Mouse (Mus musculus) small intestine, adult 2 months (tissue): Measurements from ENCODE around the gene Man2a1. TPM values are rescaled to one million over a fixed set of nuclear protein-coding genes. Genes with fewer than 3 reads are reported as not detected.

Experiments used
- H3K27ac ChIP-seq: fragments of 200-500 bp; 2 replicates; pipeline ENCODE4 v1.5.1; 2012; ENCODE audit warnings: low read depth, low read length, control low read depth, inconsistent platforms; ENCODE audit not compliant: insufficient read depth
- H3K27me3 ChIP-seq: fragments of 200-500 bp; 2 replicates; pipeline ENCODE4 v1.6.1; 2012; ENCODE audit warnings: mild to moderate bottlenecking, moderate library complexity, low read length, inconsistent platforms; ENCODE audit not compliant: control insufficient read depth, insufficient read depth
- H3K36me3 ChIP-seq: fragments of 200-500 bp; 2 replicates; pipeline ENCODE4 v1.6.1; 2012; ENCODE audit warnings: mild to moderate bottlenecking, low read length, control low read depth, inconsistent platforms; ENCODE audit not compliant: control insufficient read depth, insufficient read depth
- H3K4me1 ChIP-seq: fragments of 200-500 bp; 2 replicates; pipeline ENCODE4 v1.6.1; 2012; ENCODE audit warnings: low read length, inconsistent platforms, mixed read lengths; ENCODE audit not compliant: control insufficient read depth, insufficient read depth, insufficient read length
- H3K4me3 ChIP-seq: fragments of 200-500 bp; 2 replicates; pipeline ENCODE4 v1.5.1; 2012; ENCODE audit warnings: low read depth, mild to moderate bottlenecking, control low read depth, inconsistent platforms, low read length, moderate library complexity
- CTCF ChIP-seq: fragments of 200-500 bp; IDR thresholded peaks from 2 replicates; pipeline ENCODE4 v1.5.1; 2012; ENCODE audit warnings: low read depth, mild to moderate bottlenecking, control low read depth, inconsistent platforms, low read length, moderate library complexity, mixed read lengths; ENCODE audit not compliant: insufficient replicate concordance, insufficient read length; ENCODE audit errors: extremely low read depth
- POLR2A ChIP-seq: fragments of 200-500 bp; IDR thresholded peaks from 2 replicates; pipeline ENCODE4 v1.6.1; 2012; ENCODE audit warnings: low read depth, mild to moderate bottlenecking, control low read depth, inconsistent platforms, low read length, moderate library complexity
- WGBS: fragments of 180-500 bp; shearing (Covaris S2); methylation state at CpG from one replicate; pipeline ENCODE4 v1.1.7; 2018; 5-methylcytosine and 5-hydroxymethylcytosine counted together
- polyA plus RNA-seq: library from polyadenylated mRNA; depleted of rRNA; stranded (reverse); fragments of >200 nt; gene quantifications from 2 replicates; pipeline ENCODE4 v1.2.3, GENCODE M21; 2012

The Man2a1 gene
- polyA plus RNA-seq, 1 experiment = 6.7 TPM

DNA sequence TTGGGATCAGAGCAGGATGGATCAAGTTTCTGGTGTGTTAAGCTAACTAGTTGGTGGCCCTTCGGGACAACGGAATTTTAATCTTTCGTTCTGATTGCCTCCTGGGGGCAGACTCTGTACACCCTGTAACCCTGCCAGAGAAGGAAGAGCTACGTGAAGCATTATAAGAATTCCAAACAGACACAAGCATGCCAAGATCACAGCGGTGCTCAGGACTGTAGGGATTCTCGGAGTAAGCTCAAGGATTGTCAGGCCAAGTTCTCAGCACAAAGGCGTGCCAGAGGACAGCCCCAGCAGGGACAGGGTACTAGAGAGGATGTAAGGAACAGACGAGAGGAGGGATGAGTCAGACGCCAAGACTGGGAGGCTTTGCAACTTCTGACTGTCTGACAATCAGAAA, 164.8 kb downstream of the Man2a1 start:
- 51% methylated on average over 9 of the region's 9 CpGs for WGBS
- no peak overlapping the region for H3K27ac ChIP-seq
- H3K4me1 ChIP-seq = no peaks in the 10 kb centered on the region
- no peaks in the 10 kb centered on the region for H3K27me3 ChIP-seq
- no peaks in the 10 kb centered on the region for H3K36me3 ChIP-seq
- H3K4me3 ChIP-seq = no peak overlapping the region
- TF ChIP-seq POLR2A (no peak), CTCF (no peak)

DNA sequence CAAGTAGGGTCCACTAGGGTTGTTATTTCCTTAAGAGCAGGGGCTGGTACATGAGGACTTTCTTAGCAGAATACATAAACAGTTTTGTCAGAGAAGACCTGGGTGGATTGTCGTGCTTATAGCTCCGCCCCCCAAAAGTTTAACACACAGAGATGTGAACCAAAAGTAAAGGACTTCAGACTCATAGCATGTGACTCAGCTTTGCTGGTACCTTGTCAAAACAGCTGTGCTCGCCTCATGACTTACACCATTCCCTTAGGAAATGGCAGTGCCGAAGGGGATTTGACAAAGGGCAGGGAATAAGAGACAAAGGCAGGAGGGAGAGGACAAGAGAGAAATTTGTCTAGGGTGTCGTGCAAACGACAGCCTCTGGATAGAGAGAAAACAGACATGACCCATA, 166.0 kb downstream of the Man2a1 start:
- Histone ChIP-seq H3K27ac (no peak overlapping the region), H3K4me1 (no peaks in the 10 kb centered on the region), H3K27me3 (no peaks in the 10 kb centered on the region), H3K36me3 (no peaks in the 10 kb centered on the region), H3K4me3 (no peak overlapping the region)
- no peak for TF ChIP-seq CTCF
- no peak for TF ChIP-seq POLR2A
- 64% methylated on average over 6 of the region's 6 CpGs for WGBS

DNA sequence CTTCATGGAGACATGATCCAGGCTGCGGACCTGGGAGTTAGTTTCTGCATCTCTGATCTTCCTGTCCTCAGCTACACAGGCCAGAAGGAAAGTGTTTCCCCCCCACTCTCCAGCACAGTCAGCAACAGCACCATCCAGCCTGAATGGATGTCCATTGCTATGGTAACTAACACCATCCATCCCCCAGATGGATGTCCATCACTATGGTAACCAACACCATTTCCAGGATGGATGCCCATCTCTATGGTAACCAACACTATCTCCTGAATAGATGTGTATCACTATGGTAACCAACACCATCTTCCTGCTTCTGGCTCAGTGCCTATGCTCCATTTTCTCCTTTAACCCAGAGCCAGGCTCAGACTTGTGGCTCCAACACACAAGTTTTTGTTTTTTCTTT, 169.7 kb downstream of the Man2a1 start:
- no peaks in the 10 kb centered on the region for H3K4me1 ChIP-seq
- 88% methylated on average over 1 of the region's 1 CpGs for WGBS
- H3K36me3 ChIP-seq = no peaks in the 10 kb centered on the region
- H3K27ac ChIP-seq = no peak overlapping the region
- TF ChIP-seq POLR2A (no peak), CTCF (no peak)
- H3K4me3 ChIP-seq = no peak overlapping the region
- H3K27me3 ChIP-seq = no peaks in the 10 kb centered on the region

DNA sequence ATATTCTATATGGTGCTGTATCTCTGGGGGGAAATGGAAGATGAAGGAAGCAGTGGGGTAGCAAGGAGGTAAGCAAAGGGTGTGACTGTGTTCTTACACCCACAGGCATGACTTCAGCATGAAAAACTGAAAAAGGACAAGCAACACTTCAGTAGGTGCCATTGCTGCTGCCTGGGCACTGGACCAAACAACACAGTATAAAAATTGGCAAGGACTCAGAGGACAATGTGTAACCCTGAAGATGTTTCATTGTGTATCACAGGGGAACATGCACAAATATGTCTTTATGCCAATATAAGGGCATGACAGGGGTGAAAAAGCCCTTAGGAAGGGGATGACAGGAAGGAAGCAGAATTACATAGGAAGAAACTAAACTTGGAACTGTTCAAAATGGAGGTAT, 172.1 kb downstream of the Man2a1 start:
- no peak overlapping the region for H3K27ac ChIP-seq
- no peaks in the 10 kb centered on the region for H3K4me1 ChIP-seq
- H3K27me3 ChIP-seq = no peaks in the 10 kb centered on the region
- H3K4me3 ChIP-seq = no peak overlapping the region
- TF ChIP-seq CTCF = no peak
- TF ChIP-seq POLR2A = no peak
- no peaks in the 10 kb centered on the region for H3K36me3 ChIP-seq

DNA sequence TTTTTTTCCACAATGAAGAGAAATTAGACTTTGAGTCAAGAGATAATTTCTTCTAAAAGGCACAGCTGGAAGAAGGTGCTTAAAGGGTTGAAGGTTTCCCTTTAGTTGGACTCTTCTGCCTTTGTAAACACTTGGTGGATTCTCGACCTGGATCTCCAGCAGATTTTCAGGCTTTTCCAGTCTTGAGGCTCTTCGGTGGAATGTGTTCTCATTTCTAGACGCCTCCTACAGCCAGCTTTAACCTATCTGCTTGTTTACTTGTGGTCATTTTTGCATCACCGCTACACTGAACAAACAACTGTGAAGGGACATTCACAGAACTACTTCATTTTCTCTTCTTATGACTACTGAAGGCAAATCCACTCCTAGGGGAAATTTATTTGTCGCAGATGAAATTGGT, 173.7 kb downstream of the Man2a1 start:
- Histone ChIP-seq H3K27ac (no peak overlapping the region), H3K27me3 (no peaks in the 10 kb centered on the region), H3K4me1 (no peaks in the 10 kb centered on the region), H3K36me3 (no peaks in the 10 kb centered on the region), H3K4me3 (no peak overlapping the region)
- TF ChIP-seq CTCF (no peak), POLR2A (no peak)
- 71% methylated on average over 5 of the region's 5 CpGs for WGBS

DNA sequence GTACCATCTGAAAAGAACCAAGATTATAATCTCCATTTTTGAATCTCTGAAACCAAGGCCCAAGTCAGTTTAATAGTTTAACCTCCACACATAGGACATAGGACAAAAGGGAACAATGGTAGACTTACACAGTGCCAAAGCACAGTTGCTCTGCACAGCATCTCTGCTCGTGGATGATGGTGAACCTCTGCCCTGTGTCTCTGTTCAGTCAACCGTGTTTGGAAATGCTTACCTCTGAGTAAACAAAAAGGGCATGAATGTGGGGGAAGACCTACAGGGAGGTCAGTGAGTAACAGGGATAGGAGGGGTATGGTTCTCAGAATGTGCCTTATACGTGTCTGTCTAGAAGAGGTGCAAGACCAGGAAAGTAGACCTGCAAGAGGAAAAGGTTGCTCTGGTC, 177.8 kb downstream of the Man2a1 start:
- WGBS = 62% methylated on average over 3 of the region's 3 CpGs
- Histone ChIP-seq H3K36me3 (no peaks in the 10 kb centered on the region), H3K27ac (no peak overlapping the region), H3K27me3 (no peaks in the 10 kb centered on the region), H3K4me1 (no peaks in the 10 kb centered on the region), H3K4me3 (no peak overlapping the region)
- no peak for TF ChIP-seq POLR2A
- TF ChIP-seq CTCF = no peak

DNA sequence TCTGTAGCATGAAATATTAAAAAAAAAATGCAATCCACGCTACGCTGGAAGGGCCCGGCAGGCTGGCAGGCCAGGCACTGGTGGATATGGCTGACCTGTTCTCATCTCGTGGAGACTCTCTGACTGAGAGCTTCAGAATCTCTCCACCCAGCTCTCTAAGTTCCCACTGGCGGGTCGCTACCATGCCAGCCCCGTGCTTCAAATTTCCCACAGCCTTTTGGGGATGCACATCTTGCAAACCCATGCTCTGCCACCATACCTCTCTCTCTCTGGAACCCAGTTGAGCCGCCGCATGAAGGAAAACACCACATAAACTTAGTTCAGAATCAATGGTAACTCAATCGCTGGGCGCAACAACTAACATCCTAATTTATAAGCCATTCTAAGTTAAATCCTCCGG, 178.2 kb downstream of the Man2a1 start:
- Histone ChIP-seq H3K27me3 (no peaks in the 10 kb centered on the region), H3K4me1 (no peaks in the 10 kb centered on the region), H3K27ac (no peak overlapping the region), H3K4me3 (no peak overlapping the region), H3K36me3 (no peaks in the 10 kb centered on the region)
- TF ChIP-seq CTCF (no peak), POLR2A (no peak)
- 94% methylated on average over 12 of the region's 12 CpGs for WGBS
